Mouse (Mus musculus) myocyte (in vitro differentiated cells): ENCODE results near the gene Fhit.

ENCODE experiments used
- POLR2A ChIP-seq: IDR thresholded peaks from one replicate; pipeline ENCODE4 v1.6.1; 2011; ENCODE audit warnings: low read depth, mild to moderate bottlenecking, control low read depth, moderate library complexity; ENCODE audit not compliant: insufficient read length
- TCF12 ChIP-seq: IDR thresholded peaks from one replicate; pipeline ENCODE4 v1.6.1; 2011; ENCODE audit warnings: mild to moderate bottlenecking, control low read depth; ENCODE audit not compliant: poor library complexity, insufficient read depth, severe bottlenecking
- USF1 ChIP-seq: IDR thresholded peaks from one replicate; pipeline ENCODE4 v1.6.1; 2011; ENCODE audit warnings: low read depth, mild to moderate bottlenecking, control low read depth, moderate library complexity

- no peak for TF ChIP-seq USF1
- no peak for TF ChIP-seq TCF12
- no peak for TF ChIP-seq POLR2A
Measured at GRCm38 (mm10) chr14:10013817-10014266, 1148.0 kb downstream of the Fhit start.
